Mouse (Mus musculus) ES-E14 (cell line): ENCODE data around the gene Usp12. TPM values are rescaled to one million over a fixed set of nuclear protein-coding genes. Genes with fewer than 3 reads are reported as not detected.

Experiments used
- DNase-seq: peaks from one replicate; pipeline ENCODE4 v3.0.0-alpha.2; 2013; ENCODE audit warnings: low read depth, low spot score
- H3K27ac ChIP-seq: 2 replicates; pipeline ENCODE4 v1.5.1; 2012; ENCODE audit warnings: low read depth, mild to moderate bottlenecking, low read length, moderate library complexity, mixed read lengths; ENCODE audit not compliant: poor library complexity, insufficient read depth, severe bottlenecking
- H3K36me3 ChIP-seq: 2 replicates; pipeline ENCODE4 v1.6.1; 2012; ENCODE audit warnings: mild to moderate bottlenecking, low read length, moderate library complexity, mixed read lengths; ENCODE audit not compliant: control insufficient read depth, poor library complexity, insufficient read depth, severe bottlenecking
- H3K4me1 ChIP-seq, 2 experiments: fragments of 150-350 bp in 1 of 2; sonication (generic) in 1 of 2; 2 replicates each; pipeline ENCODE4 v1.6.1; 2012; ENCODE audit warnings: low read length in 2 of 2, mild to moderate bottlenecking in 1 of 2, mixed read lengths in 1 of 2; ENCODE audit not compliant: control insufficient read depth in 2 of 2, insufficient read depth in 2 of 2, poor library complexity in 1 of 2
- H3K4me3 ChIP-seq, 2 experiments: fragments of 150-350 bp in 1 of 2; sonication (generic) in 1 of 2; 2 replicates each; pipeline ENCODE4 v1.5.1; 2012; ENCODE audit warnings: low read length in 2 of 2, low read depth in 1 of 2, mild to moderate bottlenecking in 1 of 2, mixed read lengths in 1 of 2; ENCODE audit not compliant: insufficient read depth in 1 of 2, poor library complexity in 1 of 2, severe bottlenecking in 1 of 2
- H3K9ac ChIP-seq: 2 replicates; pipeline ENCODE4 v1.6.1; 2012; ENCODE audit warnings: low read depth, mild to moderate bottlenecking, low read length, mixed read lengths; ENCODE audit not compliant: poor library complexity, insufficient read depth, severe bottlenecking
- H3K9me3 ChIP-seq: fragments of 150-350 bp; sonication (generic); 2 replicates; pipeline ENCODE4 v1.6.1; 2012; ENCODE audit warnings: low read depth, mild to moderate bottlenecking, low read length; ENCODE audit not compliant: control insufficient read depth, insufficient read depth
- CHD2 ChIP-seq: IDR thresholded peaks from 2 replicates; pipeline ENCODE4 v1.6.1; 2014; ENCODE audit warnings: mild to moderate bottlenecking, low read depth, low read length, inconsistent platforms
- HCFC1 ChIP-seq: IDR thresholded peaks from 2 replicates; pipeline ENCODE4 v1.6.1; 2012; ENCODE audit warnings: low read length, inconsistent platforms, borderline replicate concordance; ENCODE audit not compliant: insufficient read depth
- MAFK ChIP-seq: IDR thresholded peaks from 2 replicates; pipeline ENCODE4 v1.6.1; 2014; ENCODE audit warnings: mild to moderate bottlenecking, low read depth, low read length, inconsistent platforms; ENCODE audit not compliant: insufficient read depth
- ZC3H11A ChIP-seq: IDR thresholded peaks from 2 replicates; pipeline ENCODE4 v1.6.1; 2012; ENCODE audit warnings: low read depth, mild to moderate bottlenecking, inconsistent platforms, low read length, borderline replicate concordance
- ZNF384 ChIP-seq: IDR thresholded peaks from 2 replicates; pipeline ENCODE4 v1.6.1; 2012; ENCODE audit warnings: low read depth, low read length, inconsistent platforms
- in situ Hi-C, 2 experiments: fragments of 600-800 bp; cut with MboI; formaldehyde crosslinking; loops; one replicate each; pipeline ENCODE4 v1.15.1; 2025; ENCODE audit warnings: low sequenced_read_pairs in 2 of 2, inconsistent platforms in 1 of 2; ENCODE audit not compliant: unreplicated experiment in 2 of 2
- total RNA-seq: library from RNA; depleted of rRNA; stranded (reverse); fragments of 300-350 nt; gene quantifications from 2 replicates; pipeline ENCODE4 v1.2.3, GENCODE M21; 2012

Gene Usp12
- total RNA-seq, 1 experiment, result 25.4 TPM

GRCm38 (mm10) chr5:146703710-146704121, 91.1 kb downstream of the Usp12 start:
- TF ChIP-seq CHD2 (no peak), ZC3H11A (no peak), HCFC1 (no peak), ZNF384 (no peak), MAFK (no peak)
- H3K9ac ChIP-seq, result no peak overlapping the region

GRCm38 (mm10) chr5:146700099-146700498, 94.7 kb downstream of the Usp12 start:
- no peak overlapping the region for H3K4me3 ChIP-seq
- H3K27ac ChIP-seq, result no peak overlapping the region
- in situ Hi-C loops, result loop anchor here (10.0 kb wide), 2 partner anchors 195 to 625 kb away; partner anchors contain the start of gene Urad (in 1 of the 2)
- H3K36me3 ChIP-seq, result no peaks in the 10 kb centered on the region
- DNase-seq, result no peak
- TF ChIP-seq ZNF384 (peak; percentile 59), CHD2 (no peak)
- no peaks in the 10 kb centered on the region for H3K9me3 ChIP-seq
- no peak overlapping the region for H3K9ac ChIP-seq
- H3K4me1 ChIP-seq, result peaks cover 0 to 7% of the 10 kb centered on the region in 2 experiments; a peak in 2 of 4 replicates

More at GRCm38 (mm10) chr5:146703710-146704121, 91.1 kb downstream of the Usp12 start:
- no peak for DNase-seq
- Histone ChIP-seq H3K4me1 (peaks cover 2 to 14% of the 10 kb centered on the region in 2 experiments; a peak in 2 of 4 replicates), H3K36me3 (no peaks in the 10 kb centered on the region), H3K27ac (no peak overlapping the region), H3K4me3 (no peak overlapping the region), H3K9me3 (no peaks in the 10 kb centered on the region)
- in situ Hi-C loops, result loop anchor here (10.0 kb wide), 2 partner anchors 191 to 621 kb away; partner anchors contain the start of gene Urad (in 1 of the 2)

- Histone ChIP-seq H3K9ac (no peak overlapping the region), H3K4me1 (peaks cover 0 to 7% of the 10 kb centered on the region in 2 experiments; a peak in 2 of 4 replicates), H3K4me3 (no peak overlapping the region), H3K36me3 (no peaks in the 10 kb centered on the region), H3K9me3 (no peaks in the 10 kb centered on the region), H3K27ac (no peak overlapping the region)
- TF ChIP-seq HCFC1 (no peak), MAFK (no peak), ZNF384 (no peak), ZC3H11A (no peak), CHD2 (no peak)
- DNase-seq, result no peak
- in situ Hi-C loops, result loop anchor here (10.0 kb wide), 3 partner anchors 125 to 625 kb away; partner anchors contain the start of gene Urad (in 1 of the 2)
Measured at GRCm38 (mm10) chr5:146699433-146700019, 95.3 kb downstream of the Usp12 start.

- in situ Hi-C loops, result loop anchor here in 1 of 2 experiments (10.0 kb wide), 1 partner anchor 129 kb away; no protein-coding TSS in a partner anchor
- no peaks in the 10 kb centered on the region for H3K36me3 ChIP-seq
- H3K4me1 ChIP-seq, result peaks cover 0 to 8% of the 10 kb centered on the region in 2 experiments; a peak in 2 of 4 replicates
- TF ChIP-seq ZNF384 (no peak), CHD2 (no peak), HCFC1 (no peak), ZC3H11A (no peak), MAFK (no peak)
- H3K9ac ChIP-seq, result no peak overlapping the region
- H3K4me3 ChIP-seq, result no peak overlapping the region
- no peak overlapping the region for H3K27ac ChIP-seq
- DNase-seq, result no peak
- H3K9me3 ChIP-seq, result no peaks in the 10 kb centered on the region
Measured at GRCm38 (mm10) chr5:146695543-146695942, 99.3 kb downstream of the Usp12 start.
